Mouse (Mus musculus) embryonic stem cell, embryonic (primary cell): Measurements from ENCODE around the gene Rp9.
"Not testable (repeated sequence)": the region's sequence is repeated elsewhere in the genome, so short reads cannot be mapped to it uniquely, and the experiment has no call there.

Source experiments
- CTCF ChIA-PET, 4 experiments: fragments of 300-600 bp in 2 of 4; fragments of 350-600 bp in 2 of 4; sonication (Branson Sonifier 250); formaldehyde crosslinking; loops; one replicate each; lab custom pipeline; 2022; ENCODE audit warnings: inconsistent platforms in 2 of 4; lab: Charles Lee
- POLR2A ChIA-PET, 4 experiments: fragments of 300-600 bp in 2 of 4; fragments of 350-600 bp in 2 of 4; sonication (Branson Sonifier 250); formaldehyde crosslinking; loops; one replicate each; lab custom pipeline; 2022; ENCODE audit warnings: antibody characterized with exemption in 4 of 4, inconsistent platforms in 1 of 4; lab: Charles Lee

Gene Rp9

DNA sequence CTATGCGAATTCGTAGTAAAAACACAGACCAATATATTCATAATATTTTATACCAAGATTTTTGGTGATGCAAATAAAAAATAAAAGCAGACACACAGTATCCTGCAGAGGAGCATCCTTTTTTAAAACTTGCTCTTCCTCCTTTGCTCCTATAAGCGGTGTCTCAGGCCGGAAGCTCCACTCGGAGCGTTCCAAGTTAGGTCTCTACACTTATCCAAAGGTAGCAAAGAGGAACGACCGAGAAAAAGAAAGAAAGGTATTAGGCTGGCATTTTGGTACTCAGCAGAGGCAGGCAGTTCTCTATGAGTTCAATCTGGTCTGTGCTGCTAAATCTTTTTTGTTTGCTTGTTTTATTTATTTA, 664 bp downstream of the Rp9 start:
- ChIA-PET POLR2A (interaction anchor here in 3 of 4 experiments (1.1 to 1.9 kb wide), 4 partner anchors 10 to 35 kb away, joined by 4 to 8 read pairs (median 6); no protein-coding TSS in a partner anchor), CTCF (interaction anchor here in 1 of 4 experiments (0.6 kb wide), 1 partner anchor 9 kb away, joined by 3 read pairs; no protein-coding TSS in a partner anchor)

DNA sequence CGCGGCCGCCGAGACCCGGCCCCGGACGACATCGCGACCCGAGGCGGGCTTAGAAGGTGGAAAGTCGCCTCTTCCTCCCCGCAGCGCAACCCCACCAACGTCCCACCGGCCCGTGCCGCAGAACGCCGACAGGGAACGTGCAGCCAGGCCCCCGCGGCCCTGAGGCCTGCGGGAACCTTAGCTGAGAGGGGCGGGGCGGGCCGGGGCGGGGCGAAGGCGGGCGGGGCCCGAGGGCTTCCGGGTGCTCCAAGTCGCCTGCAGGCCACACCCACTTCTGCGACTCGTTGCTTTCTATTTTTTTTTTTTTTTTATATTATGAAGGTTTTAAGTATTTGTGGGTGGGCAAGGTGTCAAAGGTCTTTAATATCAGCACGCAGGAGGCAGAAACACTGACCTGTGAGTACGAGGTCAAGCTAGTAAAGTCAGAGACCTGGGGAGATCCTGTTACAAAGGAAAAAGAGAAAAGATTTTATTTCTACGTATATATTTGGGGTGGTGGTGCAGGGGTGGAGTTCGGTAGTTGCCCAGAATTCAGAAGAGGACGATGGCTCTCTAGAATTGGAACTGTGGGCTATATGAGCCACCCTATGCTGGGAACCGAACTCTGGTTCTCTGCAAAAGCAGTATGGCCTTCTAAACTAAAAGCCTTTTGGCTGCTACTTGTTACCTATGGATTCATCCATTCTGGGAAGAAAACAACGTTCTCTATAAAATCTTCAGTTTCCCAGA, 1.2 kb downstream of the Rp9 start:
- POLR2A ChIA-PET, result interaction anchor here in 3 of 4 experiments (0.5 to 1.9 kb wide), 27 partner anchors 8 to 745 kb away, joined by 3 to 13 read pairs (median 4); partner anchors contain the start of genes 9530077C05Rik (in 2 of the 3), Anln (in 2 of the 3), Ecsit (in 1 of the 3) and Ldlr (in 1 of the 3)
- CTCF ChIA-PET, result interaction anchor here in 2 of 4 experiments (0.6 to 1.0 kb wide), 4 partner anchors 9 to 840 kb away, joined by 3 to 6 read pairs (median 4); no protein-coding TSS in a partner anchor

DNA sequence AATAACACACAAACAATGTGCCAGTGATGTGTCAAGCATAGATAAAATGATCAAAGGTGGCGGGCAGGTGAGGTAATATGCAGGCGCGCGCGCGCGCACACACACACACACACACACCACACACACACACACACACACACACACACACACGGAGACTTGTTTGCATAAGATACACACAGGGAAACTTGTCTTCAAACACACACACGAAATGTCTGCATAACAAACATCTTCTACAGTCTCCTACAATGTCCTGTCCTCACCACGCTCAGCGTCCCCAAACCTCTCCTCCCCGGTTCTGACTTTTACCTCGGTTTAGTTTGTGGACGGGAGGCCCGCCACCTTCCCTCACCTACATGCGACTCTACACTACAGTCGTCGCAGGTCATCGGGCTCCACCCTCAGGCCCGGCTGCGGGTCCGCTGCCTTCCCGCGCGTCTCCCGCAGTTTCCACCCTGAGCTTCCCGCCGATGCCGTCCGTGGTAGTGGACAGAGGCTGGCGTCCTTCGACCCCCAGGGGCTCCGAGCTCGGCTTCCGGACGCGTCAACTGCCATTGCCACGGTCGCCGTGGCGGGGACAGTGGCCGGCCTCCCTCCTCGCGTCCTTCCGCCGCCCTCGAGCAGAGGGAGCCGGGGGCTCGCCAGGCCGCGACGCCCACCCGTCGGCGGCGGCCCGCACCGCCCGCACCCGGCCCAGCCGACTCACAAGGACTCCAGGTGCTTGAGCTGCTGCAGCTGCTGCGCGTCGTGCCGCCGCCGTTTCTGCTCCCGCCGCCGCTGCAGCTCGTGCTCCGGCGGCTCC, 2.0 kb downstream of the Rp9 start:
- POLR2A ChIA-PET, result interaction anchor here in 3 of 4 experiments (0.6 to 1.9 kb wide), 26 partner anchors 8 to 753 kb away, joined by 3 to 13 read pairs (median 4); partner anchors contain the start of genes 9530077C05Rik (in 2 of the 3), Anln (in 1 of the 3), Ecsit (in 1 of the 3) and Ldlr (in 1 of the 3)

DNA sequence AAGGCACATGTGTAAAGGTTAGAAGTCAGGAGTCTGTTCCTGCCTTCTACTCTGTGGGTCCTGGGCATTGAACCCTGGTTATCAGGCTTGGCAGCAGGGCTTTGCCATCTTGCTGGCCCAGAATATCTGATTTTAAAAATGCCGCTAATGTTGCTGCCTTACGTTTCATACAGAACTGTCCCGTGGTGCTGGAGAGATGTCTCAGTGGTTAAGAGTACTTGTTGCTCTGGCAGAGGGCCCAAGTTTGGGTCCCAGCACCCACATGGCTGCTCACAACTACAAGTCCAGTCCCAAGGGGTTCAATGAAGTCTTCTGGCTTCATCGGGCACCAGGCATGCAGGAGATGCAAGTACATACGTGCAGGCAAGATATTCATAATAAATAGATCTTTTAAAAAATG, 3.3 kb downstream of the Rp9 start:
- ChIA-PET POLR2A (interaction anchor here in 2 of 4 experiments (0.9 kb wide), 2 partner anchors 9 to 76 kb away, joined by 4 to 5 read pairs; partner anchors contain the start of gene Bbs9 (in 1 of the 2)), CTCF (no interaction called here)

More for the DNA sequence above, 2.0 kb downstream of the Rp9 start:
- CTCF ChIA-PET, result interaction anchor here in 2 of 4 experiments (0.6 to 1.0 kb wide), 3 partner anchors 18 to 841 kb away, joined by 3 to 6 read pairs (median 6); no protein-coding TSS in a partner anchor

DNA sequence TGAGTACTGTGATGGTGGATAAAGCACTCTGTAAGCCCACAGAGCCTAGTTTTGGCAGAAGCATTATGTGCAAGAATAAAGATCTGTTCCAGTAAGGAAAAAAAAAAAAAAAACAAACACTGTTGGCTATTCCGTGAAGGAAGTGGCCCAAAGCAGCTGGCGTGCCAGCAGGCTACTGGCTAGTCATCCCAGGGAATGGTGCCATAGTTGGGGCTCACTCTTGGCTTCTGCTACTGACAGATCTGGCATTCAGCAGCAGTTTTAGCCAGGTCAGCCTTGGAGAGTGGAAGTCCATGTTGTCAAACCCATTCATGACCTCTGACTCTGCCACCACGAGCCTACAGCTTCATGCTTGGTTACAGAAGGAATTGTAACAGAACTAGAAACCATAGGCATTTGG, 7.6 kb downstream of the Rp9 start:
- ChIA-PET CTCF (no interaction called here), POLR2A (interaction anchor here in 1 of 4 experiments (0.7 kb wide), 1 partner anchor 50 kb away, joined by 3 read pairs; the partner anchor contains the start of gene 9530077C05Rik)

DNA sequence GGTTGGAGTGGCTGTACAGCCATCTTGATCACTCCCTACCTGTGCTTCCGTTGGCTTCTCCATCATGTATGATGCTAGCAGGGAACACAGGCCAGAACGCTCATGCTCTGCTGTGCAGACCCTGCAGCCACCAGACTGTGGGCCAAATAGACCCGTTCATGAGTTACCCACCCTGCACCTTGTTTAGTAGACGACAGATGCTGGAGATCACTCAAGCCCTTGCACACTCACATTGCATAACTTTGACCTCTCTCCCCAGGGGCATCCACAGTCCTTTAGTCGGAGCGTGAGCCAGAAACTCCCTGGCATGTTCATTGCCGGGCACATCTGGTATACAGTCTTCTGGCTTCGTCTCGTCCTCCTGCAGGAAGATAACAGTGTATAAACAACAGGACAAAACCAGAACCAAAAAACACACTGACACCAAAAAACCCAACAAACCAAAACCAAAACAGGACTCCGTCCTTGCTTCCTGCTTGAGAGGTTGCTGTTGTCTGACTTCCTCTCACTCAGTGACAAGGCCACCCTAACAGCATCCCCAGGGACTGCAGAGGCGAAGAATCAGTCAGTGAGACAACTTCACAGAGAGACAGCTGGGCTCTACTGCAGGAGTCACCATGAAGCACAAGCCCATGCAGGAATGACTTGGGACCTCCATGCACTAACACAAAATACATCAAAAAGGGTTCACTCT, 12.3 kb downstream of the Rp9 start:
- CTCF ChIA-PET, result no interaction called here
- POLR2A ChIA-PET, result no interaction called here

DNA sequence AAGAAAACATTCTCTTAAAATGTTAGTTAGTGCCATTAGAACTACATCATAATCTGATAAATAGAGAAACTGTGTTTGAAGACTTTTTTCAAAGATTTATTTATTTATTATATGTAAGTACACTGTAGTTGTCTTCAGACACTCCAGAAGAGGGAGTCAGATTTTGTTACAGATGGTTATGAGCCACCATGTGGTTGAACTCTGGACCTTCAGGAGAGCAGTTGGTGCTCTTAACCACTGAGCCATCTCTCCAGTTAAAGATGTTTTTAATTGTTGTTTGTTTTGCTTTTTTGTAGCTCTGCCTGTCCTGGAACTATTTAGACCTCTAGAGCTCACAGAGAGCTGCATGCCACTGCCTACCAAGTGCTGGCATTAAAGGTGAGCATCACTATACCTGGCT, 14.5 kb downstream of the Rp9 start:
- CTCF ChIA-PET, result interaction anchor here in 1 of 4 experiments (0.7 kb wide), 1 partner anchor 15 kb away, joined by 3 read pairs; no protein-coding TSS in a partner anchor
- POLR2A ChIA-PET, result interaction anchor here in 2 of 4 experiments (1.0 to 1.3 kb wide), 3 partner anchors 13 to 25 kb away, joined by 3 to 4 read pairs (median 3); no protein-coding TSS in a partner anchor

DNA sequence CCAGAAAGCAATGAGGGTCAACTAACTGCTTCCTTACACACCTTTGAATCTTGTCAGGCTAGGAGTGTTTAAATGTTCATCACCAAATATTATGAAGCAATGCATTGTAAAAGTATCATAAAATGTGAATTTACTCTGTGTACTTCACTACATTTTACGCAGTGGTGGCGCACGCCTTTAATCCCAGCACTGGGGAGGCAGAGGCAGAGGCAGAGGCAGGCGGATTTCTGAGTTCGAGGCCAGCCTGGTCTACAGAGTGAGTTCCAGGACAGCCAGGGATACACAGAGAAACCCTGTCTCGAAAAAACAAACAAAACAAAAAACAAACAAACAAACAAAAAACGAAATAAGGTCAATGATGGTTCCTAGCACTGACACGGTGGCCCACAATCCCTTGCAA, 15.6 kb downstream of the Rp9 start, which contains the start of gene Gm17545:
Gm17545 (plus strand) TSS at position 301 of the 400 bp plus-strand sequence.
- CTCF ChIA-PET, result not testable (repeated sequence)
- POLR2A ChIA-PET, result interaction anchor here in 2 of 4 experiments (0.5 to 1.2 kb wide), 3 partner anchors 14 to 355 kb away, joined by 4 read pairs; no protein-coding TSS in a partner anchor

DNA sequence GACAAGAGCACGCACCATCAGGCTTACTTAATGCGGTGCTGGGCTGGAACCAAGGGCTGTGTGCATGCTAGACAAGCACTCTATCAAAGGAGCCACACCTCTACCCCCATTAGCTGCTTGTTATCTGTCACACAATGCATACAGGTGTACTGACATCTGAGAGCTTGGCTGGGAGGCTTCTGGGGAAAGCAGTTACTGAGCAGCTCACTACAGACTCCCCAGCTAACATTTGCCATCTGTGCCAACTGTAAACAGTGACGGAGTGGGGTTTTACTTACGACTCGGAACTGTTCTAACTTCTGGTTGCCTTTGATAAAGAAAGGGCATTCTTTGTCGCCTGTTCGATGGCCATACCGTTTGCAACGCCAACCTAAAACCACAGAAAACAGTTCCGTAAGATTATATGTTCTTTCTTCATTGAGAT, 16.0 kb downstream of the Rp9 start:
- POLR2A ChIA-PET, result interaction anchor here in 1 of 4 experiments (0.5 to 1.2 kb wide), 4 partner anchors 10 to 355 kb away, joined by 3 to 4 read pairs (median 4); no protein-coding TSS in a partner anchor
- CTCF ChIA-PET, result interaction anchor here in 1 of 4 experiments (0.7 kb wide), 1 partner anchor 101 kb away, joined by 3 read pairs; no protein-coding TSS in a partner anchor

DNA sequence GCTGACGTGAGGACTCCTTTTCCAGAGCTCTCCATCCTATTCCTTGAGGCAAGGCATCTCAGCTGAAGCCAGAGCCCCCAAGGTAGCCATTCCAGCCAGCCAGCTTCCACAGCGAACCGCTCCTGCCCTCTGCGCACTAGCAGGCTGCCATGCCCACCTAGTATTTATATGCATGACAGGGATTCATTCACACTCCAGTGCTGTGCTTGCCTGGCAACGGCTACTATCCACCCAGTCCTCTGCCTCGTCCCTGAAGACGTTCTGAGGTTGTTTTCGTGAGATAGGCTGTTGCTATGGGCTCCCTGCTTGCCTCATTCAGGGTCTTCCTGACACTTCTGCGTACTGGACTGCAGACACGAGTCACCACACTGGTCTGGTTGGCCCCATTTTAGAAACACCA, 16.8 kb downstream of the Rp9 start:
- ChIA-PET CTCF (no interaction called here), POLR2A (interaction anchor here in 2 of 4 experiments (1.0 to 1.7 kb wide), 4 partner anchors 10 to 73 kb away, joined by 3 to 9 read pairs (median 3); partner anchors contain the start of gene 9530077C05Rik (in 1 of the 2))

DNA sequence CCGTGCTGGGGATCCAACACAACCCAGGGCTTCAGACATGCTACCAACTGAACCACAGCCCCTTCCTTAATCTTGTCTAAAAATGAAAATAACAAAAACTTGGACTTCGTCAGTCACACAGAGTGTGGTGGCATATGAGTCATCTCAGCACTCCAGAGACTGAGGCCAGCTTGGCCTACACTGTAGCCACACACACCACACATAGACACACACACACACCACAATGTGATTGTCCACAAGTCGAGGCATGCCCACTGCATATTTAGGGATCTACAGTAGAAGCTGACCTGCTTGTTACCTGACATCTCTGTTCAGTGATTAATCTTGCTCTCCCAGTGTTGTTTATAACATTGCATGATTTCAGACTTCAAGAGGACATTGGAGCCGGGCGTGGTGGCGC, 20.3 kb downstream of the Rp9 start:
- CTCF ChIA-PET, result no interaction called here
- POLR2A ChIA-PET, result interaction anchor here in 2 of 4 experiments (1.1 to 1.2 kb wide), 2 partner anchors 11 to 38 kb away, joined by 3 to 6 read pairs; partner anchors contain the start of gene 9530077C05Rik (in 1 of the 2)

DNA sequence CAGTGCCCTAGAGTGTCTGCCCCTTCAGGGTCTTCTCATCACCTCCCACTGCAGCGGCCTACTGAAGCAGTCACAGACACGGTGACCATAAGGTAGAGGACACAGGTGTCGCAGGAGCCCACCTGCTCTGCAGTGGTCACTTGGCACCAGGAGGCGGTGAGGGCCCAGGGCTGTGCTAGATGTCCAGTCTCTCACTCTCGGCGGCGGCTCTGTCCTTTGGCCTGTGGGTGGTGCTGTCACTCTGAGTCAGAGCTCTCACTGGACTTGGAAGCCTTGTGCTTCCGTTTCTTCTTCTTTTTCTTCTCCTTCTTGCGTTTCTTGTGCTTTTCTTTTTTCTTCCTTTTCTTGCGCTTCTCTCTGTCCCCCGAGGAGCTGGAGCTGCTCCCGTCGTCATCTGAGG, 21.1 kb downstream of the Rp9 start:
- POLR2A ChIA-PET, result interaction anchor here in 2 of 4 experiments (0.7 to 1.1 kb wide), 2 partner anchors 37 to 89 kb away, joined by 3 to 4 read pairs; partner anchors contain the start of gene 9530077C05Rik (in 1 of the 2)
- CTCF ChIA-PET, result interaction anchor here in 1 of 4 experiments (0.6 kb wide), 1 partner anchor 262 kb away, joined by 3 read pairs; no protein-coding TSS in a partner anchor

DNA sequence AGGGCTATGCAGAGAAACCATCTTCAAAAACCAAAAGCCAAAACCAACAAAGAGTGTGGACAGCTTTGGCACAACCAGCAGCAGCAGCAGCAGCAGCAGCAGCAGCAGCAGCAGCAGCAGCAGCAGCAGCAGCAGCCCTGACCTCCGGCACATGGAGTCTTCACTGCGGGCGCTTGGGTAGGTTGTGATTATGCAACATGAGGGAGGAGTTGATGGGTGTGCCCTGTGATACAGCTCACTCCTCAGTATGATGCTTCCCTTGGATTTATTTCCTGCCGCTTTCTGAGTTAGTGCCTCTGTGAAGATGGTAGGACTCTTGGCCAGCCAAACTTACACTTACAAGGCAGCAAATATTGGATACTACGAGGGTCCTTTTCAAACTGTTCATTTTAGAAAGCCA, 22.3 kb downstream of the Rp9 start:
- CTCF ChIA-PET, result interaction anchor here in 1 of 4 experiments (0.5 kb wide), 1 partner anchor 39 kb away, joined by 5 read pairs; no protein-coding TSS in a partner anchor
- POLR2A ChIA-PET, result interaction anchor here in 2 of 4 experiments (0.7 to 1.0 kb wide), 2 partner anchors 28 to 361 kb away, joined by 3 to 5 read pairs; partner anchors contain the start of gene Bbs9 (in 1 of the 2)

DNA sequence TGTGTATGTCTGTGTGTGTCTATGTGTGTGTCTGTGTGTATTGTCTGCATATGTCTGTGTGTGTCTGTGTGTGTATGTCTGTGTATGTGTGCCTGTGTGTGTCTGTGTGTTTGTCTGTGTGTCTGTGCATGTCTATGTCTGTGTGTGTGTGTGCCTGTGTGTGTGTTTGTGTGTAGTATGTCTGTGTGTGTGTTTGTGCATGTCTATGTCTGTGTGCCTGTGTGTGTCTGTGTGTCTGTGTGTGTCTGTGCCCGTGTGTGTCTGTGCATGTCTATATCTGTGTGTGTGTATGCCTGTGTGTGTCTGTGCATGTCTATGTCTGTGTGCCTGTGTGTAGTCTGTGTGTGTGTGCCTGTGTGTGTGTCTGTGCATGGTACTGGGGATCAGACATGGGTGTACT, 24.4 kb downstream of the Rp9 start:
- POLR2A ChIA-PET, result no interaction called here

DNA sequence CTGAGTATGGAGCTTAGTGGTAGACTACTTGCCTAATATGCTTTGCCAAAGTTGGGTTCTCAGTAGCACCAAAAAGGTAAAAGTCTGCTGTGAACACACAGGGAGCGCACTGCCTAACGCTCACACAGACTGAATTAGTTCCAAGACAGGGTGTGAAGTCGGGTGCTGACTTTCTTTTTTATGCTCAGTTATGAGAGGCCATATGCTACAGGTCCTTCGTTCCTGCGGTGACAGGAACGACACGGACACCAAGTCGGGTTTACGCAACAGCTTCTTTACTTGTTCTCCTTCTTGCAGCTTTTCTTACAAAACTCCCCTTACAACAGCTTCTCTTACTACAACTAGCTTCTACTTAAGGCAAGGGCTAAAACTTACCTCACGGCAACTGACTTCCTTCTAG, 26.4 kb downstream of the Rp9 start:
- CTCF ChIA-PET, result interaction anchor here in 1 of 4 experiments (1.1 kb wide), 1 partner anchor 32 kb away, joined by 3 read pairs; the partner anchor contains the start of gene 9530077C05Rik
- POLR2A ChIA-PET, result interaction anchor here in 3 of 4 experiments (0.6 to 2.0 kb wide), 16 partner anchors 10 to 251 kb away, joined by 3 to 8 read pairs (median 4); partner anchors contain the start of genes 9530077C05Rik (in 3 of the 3), Anln (in 1 of the 3) and Bbs9 (in 1 of the 3)

More for the DNA sequence above, 24.4 kb downstream of the Rp9 start:
- CTCF ChIA-PET, result no interaction called here

DNA sequence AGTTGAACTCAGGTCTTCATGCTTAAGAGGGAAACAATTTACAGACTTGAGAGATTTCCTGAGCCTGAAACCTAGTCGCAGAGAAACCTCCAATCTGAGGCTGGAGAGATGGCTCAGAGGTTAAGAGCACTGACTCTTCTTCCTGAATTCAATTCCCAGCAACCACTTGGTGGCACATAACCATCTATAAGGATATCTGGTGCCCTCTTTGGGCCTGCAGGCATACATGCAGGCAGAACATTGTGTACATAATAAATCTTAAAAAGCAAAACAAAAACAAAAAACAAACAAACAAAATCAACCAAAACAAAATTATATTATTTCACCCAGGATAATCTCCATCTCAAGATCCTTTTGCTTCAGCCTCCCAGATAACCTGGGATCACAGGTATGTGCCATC, 30.7 kb downstream of the Rp9 start:
- POLR2A ChIA-PET, result interaction anchor here in 1 of 4 experiments (0.9 kb wide), 1 partner anchor 50 kb away, joined by 4 read pairs; the partner anchor contains the start of gene Anln
- CTCF ChIA-PET, result no interaction called here

DNA sequence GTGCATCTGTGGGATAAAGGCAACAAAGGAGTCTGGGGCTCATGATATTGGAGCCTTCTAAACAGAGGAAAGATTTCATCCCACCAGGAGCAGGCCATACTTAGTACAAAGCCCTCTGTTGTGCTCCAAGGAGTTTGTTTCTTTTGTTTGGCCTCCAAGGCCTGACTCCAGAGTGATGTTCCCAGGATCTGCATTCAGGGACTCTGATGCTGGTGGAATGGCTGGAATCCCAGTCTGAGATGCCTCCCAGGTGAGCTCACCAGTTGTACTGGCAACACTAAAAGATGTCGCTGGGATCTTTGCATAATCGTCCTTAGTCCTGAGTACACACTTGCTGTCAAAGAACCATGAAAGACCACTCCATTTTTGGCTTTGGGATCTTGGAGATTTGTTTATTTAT, 35.4 kb downstream of the Rp9 start:
- ChIA-PET CTCF (interaction anchor here in 1 of 4 experiments (1.3 kb wide), 1 partner anchor 23 kb away, joined by 5 read pairs; the partner anchor contains the start of gene 9530077C05Rik), POLR2A (no interaction called here)
